Mouse (Mus musculus): ENCODE measurements around the gene Hoxb2.

Hoxb2 gene

GRCm38 (mm10) chr11:96351312-96351711 is 987 bp downstream of the Hoxb2 start:
- in situ Hi-C loops (cut with MboI, MseI), result no loop called here

- in situ Hi-C loops (cut with MboI, MseI), result no loop called here
These were observed 1.5 kb downstream of the Hoxb2 start for GRCm38 (mm10) chr11:96351831-96352230.

GRCm38 (mm10) chr11:96352691-96353521 is 2.6 kb downstream of the Hoxb2 start:
- in situ Hi-C loops (cut with MboI, MseI), result no loop called here

GRCm38 (mm10) chr11:96353522-96353841 is 3.2 kb downstream of the Hoxb2 start:
- in situ Hi-C loops (cut with MboI, MseI), result no loop called here

GRCm38 (mm10) chr11:96353939-96354338 is 3.6 kb downstream of the Hoxb2 start:
- in situ Hi-C loops (cut with MboI, MseI), result no loop called here

GRCm38 (mm10) chr11:96354376-96354775 is 4.1 kb downstream of the Hoxb2 start:
- in situ Hi-C loops (cut with MboI, MseI), result no loop called here

- in situ Hi-C loops (cut with MboI, MseI), result no loop called here
These were observed 4.5 kb downstream of the Hoxb2 start for GRCm38 (mm10) chr11:96354801-96355311.

GRCm38 (mm10) chr11:96363807-96364206 is 13.5 kb downstream of the Hoxb2 start:
- in situ Hi-C loops (cut with MboI, MseI), result no loop called here

- in situ Hi-C loops (cut with MboI, MseI), result no loop called here
These were observed 15.2 kb downstream of the Hoxb2 start, which contains the start of gene Hoxb1 for GRCm38 (mm10) chr11:96365441-96366091. Gene Hoxb1 (plus strand): TSS chr11:96365752.

- in situ Hi-C loops (cut with MboI, MseI), result no loop called here
These were observed 16.0 kb downstream of the Hoxb2 start for GRCm38 (mm10) chr11:96366092-96367041.

- in situ Hi-C loops (cut with MboI, MseI), result no loop called here
These were observed 16.8 kb downstream of the Hoxb2 start for GRCm38 (mm10) chr11:96367141-96367540.

- in situ Hi-C loops (cut with MboI, MseI), result no loop called here
These were observed 18.4 kb downstream of the Hoxb2 start for GRCm38 (mm10) chr11:96368686-96369085.

GRCm38 (mm10) chr11:96369140-96369539 is 18.8 kb downstream of the Hoxb2 start:
- in situ Hi-C loops (cut with MboI, MseI), result no loop called here

- in situ Hi-C loops (cut with MboI, MseI), result loop anchor here (5.0 kb wide), 1 partner anchor 36 kb away; no protein-coding TSS in a partner anchor
These were observed 21.4 kb downstream of the Hoxb2 start for GRCm38 (mm10) chr11:96371726-96372125.

- in situ Hi-C loops (cut with MboI, MseI), result loop anchor here (5.0 kb wide), 1 partner anchor 35 kb away; no protein-coding TSS in a partner anchor
These were observed 22.2 kb downstream of the Hoxb2 start for GRCm38 (mm10) chr11:96372519-96372918.

GRCm38 (mm10) chr11:96374810-96375209 is 24.5 kb downstream of the Hoxb2 start:
- in situ Hi-C loops (cut with MboI, MseI), result loop anchor here (5.0 kb wide), 1 partner anchor 32 kb away; no protein-coding TSS in a partner anchor

- in situ Hi-C loops (cut with MboI, MseI), result no loop called here
These were observed 33.1 kb downstream of the Hoxb2 start for GRCm38 (mm10) chr11:96383381-96383780.

- in situ Hi-C loops (cut with MboI, MseI), result no loop called here
These were observed 37.3 kb downstream of the Hoxb2 start for GRCm38 (mm10) chr11:96387635-96388034.

- in situ Hi-C loops (cut with MboI, MseI), result no loop called here
These were observed 46.7 kb downstream of the Hoxb2 start for GRCm38 (mm10) chr11:96396772-96397626.

- in situ Hi-C loops (cut with MboI, MseI), result no loop called here
These were observed 47.5 kb downstream of the Hoxb2 start for GRCm38 (mm10) chr11:96397806-96398335.

Data from T-helper 1 cell (primary cell).